Mouse (Mus musculus): ENCODE results near the gene Zfp800.

GRCm38 (mm10) chr6:28423767-28424695, 26.2 kb upstream of the Zfp800 start:
- TF ChIP-seq CTCF (IDR thresholded peaks at IDR 0.05; ENCODE audit: borderline replicate concordance, control insufficient read depth, extremely low read depth, insufficient read depth, low read length, poor library complexity) (0 out of 2 replicates have a peak, but pooled peaks have one; percentile 38), POLR2A (IDR thresholded peaks at IDR 0.05; ENCODE audit: control insufficient read depth, extremely low read depth, insufficient read depth, low read length, poor library complexity) (no peak)
